Mouse (Mus musculus) hindbrain, embryonic 16.5 days (tissue): ENCODE results near the gene Mtg1. TPM values are rescaled to one million over a fixed set of nuclear protein-coding genes. Genes with fewer than 3 reads are reported as not detected.
A peak's percentile ranks its signal among the peaks of the same experiment; 100 is the strongest.
"Not testable (repeated sequence)": the region's sequence is repeated elsewhere in the genome, so short reads cannot be mapped to it uniquely, and the experiment has no call there.

Experiments
- ATAC-seq: fragments of 200-750 bp; cut with Nextera tagmentation; 2 replicates; pipeline ENCODE4 v1.8.0; 2017; ENCODE audit warnings: moderate TSS enrichment, moderate library complexity
- H3K27ac ChIP-seq: fragments of 300-500 bp; sonication (generic); 2 replicates; pipeline ENCODE4 v1.5.1; 2014; ENCODE audit warnings: low read depth, mild to moderate bottlenecking, control low read depth, low read length, moderate library complexity
- H3K27me3 ChIP-seq: fragments of 300-500 bp; sonication (generic); replicated peaks from 2 replicates; pipeline ENCODE4 v1.6.1; 2014; ENCODE audit warnings: low read length; ENCODE audit not compliant: control insufficient read depth, insufficient read depth
- H3K36me3 ChIP-seq: fragments of 300-500 bp; sonication (generic); 2 replicates; pipeline ENCODE4 v1.6.1; 2014; ENCODE audit warnings: mild to moderate bottlenecking, low read length, moderate library complexity, mixed read lengths; ENCODE audit not compliant: control insufficient read depth, insufficient read depth
- H3K4me1 ChIP-seq: fragments of 300-500 bp; sonication (generic); 2 replicates; pipeline ENCODE4 v1.6.1; 2014; ENCODE audit warnings: low read depth, low read length; ENCODE audit not compliant: control insufficient read depth, insufficient read depth
- H3K4me2 ChIP-seq: fragments of 300-500 bp; sonication (generic); 2 replicates; pipeline ENCODE4 v1.6.1; 2014; ENCODE audit warnings: mild to moderate bottlenecking, low read length, control low read depth, moderate library complexity
- H3K4me3 ChIP-seq: fragments of 300-500 bp; sonication (generic); 2 replicates; pipeline ENCODE4 v1.5.1; 2014; ENCODE audit warnings: mild to moderate bottlenecking, low read length, control low read depth, moderate library complexity
- H3K9ac ChIP-seq: fragments of 300-500 bp; sonication (generic); 2 replicates; pipeline ENCODE4 v1.6.1; 2014; ENCODE audit warnings: low read depth, mild to moderate bottlenecking, control low read depth, low read length, moderate library complexity
- H3K9me3 ChIP-seq: fragments of 300-500 bp; sonication (generic); 2 replicates; pipeline ENCODE4 v1.6.1; 2014; ENCODE audit warnings: mild to moderate bottlenecking, low read length, moderate library complexity; ENCODE audit not compliant: control insufficient read depth
- WGBS: fragments of 180-500 bp; shearing (Covaris S2); extraction: QIAGEN DNeasy Blood & Tissue Kit; methylation state at CpG from one replicate; pipeline ENCODE4 v1.1.7; 2014; 5-methylcytosine and 5-hydroxymethylcytosine counted together
- polyA plus RNA-seq: library from polyadenylated mRNA; unstranded; fragments of >200 nt; fragmentation: Nextera tagmentation; extraction: Ambion mirVana; gene quantifications from 2 replicates; pipeline ENCODE4 v1.2.1, GENCODE M21; 2015

Mtg1 gene
- polyA plus RNA-seq, 1 experiment from 2014 or later = 31.1 TPM

DNA sequence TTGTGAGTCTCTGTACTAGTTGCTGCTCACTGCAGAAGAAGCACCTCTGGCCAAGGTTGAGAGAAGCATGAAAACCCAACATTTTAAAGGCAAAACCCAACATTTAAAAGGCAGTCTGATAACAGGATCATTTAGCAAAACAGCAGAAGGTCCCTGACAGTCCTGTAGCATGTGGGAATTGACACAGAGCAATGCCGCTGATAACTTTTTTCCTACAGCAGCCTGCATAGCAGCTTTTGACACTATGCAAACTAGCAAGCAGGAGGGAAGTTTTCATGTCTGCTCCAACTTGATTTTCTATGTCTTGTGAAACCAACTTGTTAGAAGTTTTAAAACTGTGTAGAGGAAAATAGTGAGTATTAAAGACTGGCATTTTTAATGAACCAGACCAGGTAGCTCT, 13.0 kb upstream of the Mtg1 start:
- Histone ChIP-seq H3K36me3 (no peaks in the 10 kb centered on the region), H3K27ac (no peak overlapping the region), H3K4me3 (no peak overlapping the region), H3K27me3 (no peaks in the 10 kb centered on the region), H3K4me1 (0 out of 2 replicates have a peak, but pooled peaks cover 3% of the 10 kb centered on the region), H3K9ac (no peak overlapping the region), H3K9me3 (no peaks in the 10 kb centered on the region), H3K4me2 (no peak overlapping the region)
- ATAC-seq = no peak
- 100% methylated on average over 1 of the region's 1 CpGs for WGBS

DNA sequence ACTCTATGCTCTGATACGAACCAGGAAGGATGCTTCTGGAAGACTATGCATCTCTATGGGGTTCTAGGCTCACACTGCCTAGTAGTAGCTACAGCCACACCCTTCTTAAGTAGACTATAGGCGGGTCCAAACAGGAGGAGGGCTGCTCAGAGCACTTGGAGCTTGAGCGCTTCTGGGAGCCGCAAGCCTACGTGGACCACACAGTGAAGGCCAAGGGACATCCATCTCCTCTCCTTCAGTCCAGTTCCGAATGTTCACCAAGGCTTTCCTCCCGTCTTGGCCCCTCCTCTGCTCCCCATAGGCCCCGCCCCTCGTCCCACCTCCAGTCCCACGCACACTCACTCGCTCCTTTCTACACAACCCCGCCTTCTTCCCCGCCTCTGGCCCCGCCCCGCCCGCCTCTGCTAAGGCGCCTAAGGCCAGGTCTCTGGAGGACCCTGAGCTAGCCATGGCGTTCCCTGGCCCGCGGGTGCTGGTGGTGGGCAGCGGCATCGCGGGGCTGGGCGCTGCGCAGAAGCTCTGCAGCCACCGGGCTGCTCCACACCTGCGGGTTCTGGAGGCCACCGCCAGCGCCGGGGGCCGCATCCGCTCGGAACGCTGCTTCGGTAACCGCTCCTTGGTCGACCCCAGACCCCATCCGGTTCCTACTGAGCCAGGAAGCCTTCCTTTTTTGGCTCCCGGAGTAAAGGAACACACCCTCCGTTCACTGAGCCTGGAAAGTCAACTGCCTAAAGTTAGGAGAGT, 11.9 kb upstream of the Mtg1 start:
- WGBS = 2% methylated on average over 40 of the region's 40 CpGs
- peak overlapping the region; percentile 85 for H3K9ac ChIP-seq
- H3K9me3 ChIP-seq = no peaks in the 10 kb centered on the region
- peaks cover 3% of the 10 kb centered on the region; the same call in 1 of the 2 replicates for H3K36me3 ChIP-seq
- peak; percentile 99 for ATAC-seq
- H3K4me3 ChIP-seq = peak overlapping the region; percentile 78
- 0 out of 2 replicates have a peak overlapping the region, but pooled peaks have one; percentile 45 for H3K27ac ChIP-seq
- H3K4me2 ChIP-seq = peak overlapping the region; percentile 75
- no peaks in the 10 kb centered on the region for H3K27me3 ChIP-seq
- 0 out of 2 replicates have a peak, but pooled peaks cover 3% of the 10 kb centered on the region for H3K4me1 ChIP-seq

DNA sequence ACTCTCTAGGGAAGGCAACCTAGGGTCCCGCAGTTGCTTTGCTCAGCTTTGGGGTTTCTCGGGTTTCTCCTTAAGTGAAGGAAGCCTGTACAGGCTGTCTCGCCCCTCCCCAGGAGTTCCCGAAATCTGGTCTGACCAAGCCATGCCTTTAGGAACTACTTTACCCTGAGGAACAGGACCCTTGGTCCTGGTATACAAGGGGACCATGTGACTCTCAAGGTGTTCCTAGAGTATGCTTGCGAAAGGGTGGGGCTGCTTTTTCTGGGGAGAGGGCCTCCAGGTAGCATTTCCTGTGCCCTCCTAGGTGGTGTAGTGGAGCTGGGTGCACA, 11.4 kb upstream of the Mtg1 start:
- WGBS = 8% methylated on average over 5 of the region's 5 CpGs
- Histone ChIP-seq H3K4me2 (peak overlapping the region; percentile 75), H3K9me3 (no peaks in the 10 kb centered on the region), H3K4me1 (0 out of 2 replicates have a peak, but pooled peaks cover 3% of the 10 kb centered on the region), H3K36me3 (peaks cover 3% of the 10 kb centered on the region; the same call in 1 of the 2 replicates), H3K9ac (peak overlapping the region; percentile 85), H3K27me3 (no peaks in the 10 kb centered on the region), H3K4me3 (peak overlapping the region; percentile 78), H3K27ac (no peak overlapping the region)
- ATAC-seq = no peak; the same call in 1 of the 2 replicates

DNA sequence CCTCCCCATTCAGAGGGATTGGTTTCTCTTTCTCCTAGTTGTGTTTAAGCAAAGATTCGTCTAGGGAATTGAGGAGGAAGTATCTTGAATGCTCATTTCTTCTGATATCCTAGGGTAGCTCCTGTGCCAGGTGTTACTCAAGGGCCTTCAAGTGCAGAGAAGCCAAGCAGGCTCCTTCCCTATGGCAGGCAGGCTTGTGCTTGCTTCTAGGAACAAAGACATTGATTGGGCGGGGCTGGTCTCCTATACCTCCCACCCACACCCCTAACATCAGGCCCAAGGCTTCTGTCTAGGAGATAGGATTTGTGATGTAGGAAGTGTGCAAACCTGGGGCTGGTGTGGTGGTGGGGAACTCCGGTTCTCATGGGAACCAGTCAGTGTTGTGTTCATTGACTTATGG, 10.4 kb upstream of the Mtg1 start:
- H3K9me3 ChIP-seq = no peaks in the 10 kb centered on the region
- H3K36me3 ChIP-seq = peaks cover 3% of the 10 kb centered on the region; the same call in 1 of the 2 replicates
- H3K4me3 ChIP-seq = no peak overlapping the region
- 87% methylated on average over 3 of the region's 3 CpGs for WGBS
- ATAC-seq = no peak
- no peak overlapping the region for H3K4me2 ChIP-seq
- H3K27ac ChIP-seq = no peak overlapping the region
- no peak overlapping the region for H3K9ac ChIP-seq
- no peaks in the 10 kb centered on the region for H3K27me3 ChIP-seq
- 0 out of 2 replicates have a peak, but pooled peaks cover 3% of the 10 kb centered on the region for H3K4me1 ChIP-seq

DNA sequence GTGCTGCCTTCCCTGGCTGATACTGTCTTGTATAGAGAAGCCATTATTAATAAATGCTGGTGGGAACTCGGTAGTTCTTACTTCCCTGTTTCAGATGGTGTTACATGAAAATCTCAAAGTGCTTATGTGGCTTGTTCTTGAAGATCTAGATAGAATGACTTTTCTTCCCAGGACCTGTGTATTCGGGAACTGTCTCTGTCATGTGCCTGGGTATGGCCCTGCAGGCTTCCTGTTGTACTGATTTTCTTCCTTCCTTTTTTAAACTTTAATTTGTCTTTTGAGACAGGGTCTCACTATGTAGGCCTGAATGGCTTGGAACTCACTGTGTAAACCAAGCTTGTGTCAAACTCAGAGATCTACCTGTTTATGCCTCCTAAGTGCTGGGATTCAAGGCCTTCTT, 9.5 kb upstream of the Mtg1 start:
- no peaks in the 10 kb centered on the region for H3K27me3 ChIP-seq
- no peak for ATAC-seq
- H3K9me3 ChIP-seq = no peaks in the 10 kb centered on the region
- 0 out of 2 replicates have a peak, but pooled peaks cover 3% of the 10 kb centered on the region for H3K4me1 ChIP-seq
- H3K4me2 ChIP-seq = no peak overlapping the region
- no peak overlapping the region for H3K9ac ChIP-seq
- whole genome bisulfite sequencing = 96% methylated on average over 2 of the region's 2 CpGs
- peaks cover 3% of the 10 kb centered on the region; the same call in 1 of the 2 replicates for H3K36me3 ChIP-seq
- no peak overlapping the region for H3K27ac ChIP-seq
- H3K4me3 ChIP-seq = no peak overlapping the region

DNA sequence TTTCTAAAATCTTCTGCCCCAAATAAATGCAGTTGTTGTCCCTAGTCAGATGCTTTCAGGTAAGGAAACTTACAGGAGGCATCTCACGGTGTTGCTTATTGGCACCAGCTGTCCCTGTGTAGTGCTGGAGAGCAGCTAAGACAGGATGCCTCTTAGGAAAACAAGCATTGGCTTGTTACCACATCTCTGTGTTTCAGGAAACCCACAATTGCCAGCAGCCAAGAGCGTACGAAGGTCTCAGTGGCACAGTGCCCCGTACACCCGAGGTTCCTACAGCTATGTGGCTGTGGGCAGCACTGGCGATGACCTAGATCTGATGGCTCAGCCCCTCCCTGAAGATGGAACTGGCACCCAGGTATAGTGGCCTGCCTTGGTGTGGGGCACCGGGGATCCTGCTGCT, 5.2 kb upstream of the Mtg1 start:
- H3K9me3 ChIP-seq, H3K4me1 ChIP-seq, H3K9ac ChIP-seq, ATAC-seq, H3K27me3 ChIP-seq, H3K36me3 ChIP-seq, H3K27ac ChIP-seq, H3K4me3 ChIP-seq, H3K4me2 ChIP-seq: not testable (repeated sequence)
- 92% methylated on average over 7 of the region's 7 CpGs for WGBS

DNA sequence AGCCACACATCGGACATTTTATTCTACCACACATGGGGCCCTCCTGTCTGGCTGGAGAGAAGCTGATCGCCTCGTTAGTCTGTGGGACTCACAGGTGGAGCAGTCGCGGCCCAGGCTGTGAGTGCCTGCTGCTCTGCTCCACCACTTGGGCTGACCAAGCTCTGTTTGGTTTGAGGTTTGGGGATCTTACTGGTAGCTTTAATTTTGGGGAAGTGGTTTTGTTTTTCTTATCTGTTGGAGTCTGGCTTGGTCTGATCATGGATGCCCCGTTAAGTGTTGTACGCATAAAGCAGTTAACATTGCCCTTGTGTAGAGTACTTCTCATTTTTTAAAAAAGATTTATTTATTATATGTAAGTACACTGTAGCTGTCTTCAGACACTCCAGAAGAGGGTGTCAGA, 3.3 kb upstream of the Mtg1 start:
- not testable (repeated sequence) for ATAC-seq, H3K4me1 ChIP-seq, H3K4me2 ChIP-seq, H3K9me3 ChIP-seq, H3K27ac ChIP-seq, H3K27me3 ChIP-seq, H3K4me3 ChIP-seq, H3K9ac ChIP-seq, H3K36me3 ChIP-seq
- WGBS = 95% methylated on average over 5 of the region's 7 CpGs

DNA sequence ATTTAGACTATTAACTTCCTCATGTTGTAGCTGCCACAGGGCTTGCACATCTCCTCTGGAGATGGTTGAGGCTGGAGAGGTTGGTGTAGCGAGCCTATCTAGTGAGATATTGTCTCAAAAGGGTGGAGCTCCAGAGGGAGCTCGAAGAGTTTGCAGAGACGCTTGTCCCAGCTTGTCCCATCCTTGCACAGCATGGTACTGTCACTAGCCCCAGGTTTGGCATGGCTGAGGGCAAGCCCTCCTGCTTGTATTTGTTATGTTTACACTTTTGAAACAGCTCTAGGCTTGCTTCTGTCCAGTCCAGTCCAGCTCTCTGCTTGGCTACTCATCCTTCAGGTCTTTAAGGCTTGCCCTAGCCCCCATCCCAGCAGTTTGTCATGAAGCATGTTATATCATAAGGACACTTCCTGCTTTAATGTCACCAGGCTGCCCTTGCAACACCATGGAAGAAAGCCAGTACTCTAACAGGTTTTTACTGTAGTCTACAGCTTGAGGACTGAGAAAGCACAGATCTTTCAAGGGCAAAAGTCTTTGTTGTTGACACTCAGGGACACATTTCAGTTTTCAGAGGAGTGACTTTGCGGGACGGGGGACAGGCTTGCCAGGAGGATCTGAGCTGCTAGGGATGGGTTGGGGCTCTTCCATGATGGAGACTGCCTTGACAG, 2.1 kb upstream of the Mtg1 start:
- Histone ChIP-seq H3K27me3 (no peaks in the 10 kb centered on the region), H3K4me3 (no peak overlapping the region), H3K4me2 (no peak overlapping the region), H3K9me3 (no peaks in the 10 kb centered on the region), H3K36me3 (no peaks in the 10 kb centered on the region), H3K27ac (no peak overlapping the region), H3K4me1 (peaks cover 4% of the 10 kb centered on the region), H3K9ac (no peak overlapping the region)
- whole genome bisulfite sequencing = 94% methylated on average over 5 of the region's 5 CpGs
- no peak for ATAC-seq

DNA sequence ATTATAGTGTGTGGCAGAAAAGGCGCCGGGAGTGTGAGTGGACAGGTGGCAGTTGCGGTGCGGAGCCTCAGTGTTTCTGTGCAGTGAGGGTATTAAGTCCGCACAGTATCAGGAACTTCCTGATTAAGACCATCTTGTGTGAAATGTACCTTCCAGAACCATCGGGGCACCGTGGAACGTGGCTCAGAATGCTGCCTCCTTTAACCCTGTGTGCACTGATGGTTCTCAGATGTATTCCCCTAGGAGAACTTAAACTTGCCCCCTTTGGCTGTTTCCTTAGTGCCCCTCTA, 602 bp downstream of the Mtg1 start:
- peaks cover 4% of the 10 kb centered on the region for H3K4me1 ChIP-seq
- no peaks in the 10 kb centered on the region for H3K9me3 ChIP-seq
- no peak for ATAC-seq
- no peaks in the 10 kb centered on the region for H3K27me3 ChIP-seq
- 1% methylated on average over 8 of the region's 8 CpGs for WGBS
- H3K36me3 ChIP-seq = no peaks in the 10 kb centered on the region
- H3K27ac ChIP-seq = peak overlapping the region; percentile 87
- peak overlapping the region; percentile 86 for H3K4me2 ChIP-seq
- peak overlapping the region; percentile 91 for H3K4me3 ChIP-seq
- H3K9ac ChIP-seq = peak overlapping the region; percentile 93
